Mouse (Mus musculus) right cerebral cortex, postnatal 25 days (tissue): ENCODE results near the gene 6030468B19Rik.
A peak's percentile ranks its signal among the peaks of the same experiment; 100 is the strongest.
"Not testable (repeated sequence)": the region's sequence is repeated elsewhere in the genome, so short reads cannot be mapped to it uniquely, and the experiment has no call there.

Experiments used
- DNase-seq: peaks from one replicate; pipeline ENCODE4 v3.0.0; 2022

The 6030468B19Rik gene

DNA sequence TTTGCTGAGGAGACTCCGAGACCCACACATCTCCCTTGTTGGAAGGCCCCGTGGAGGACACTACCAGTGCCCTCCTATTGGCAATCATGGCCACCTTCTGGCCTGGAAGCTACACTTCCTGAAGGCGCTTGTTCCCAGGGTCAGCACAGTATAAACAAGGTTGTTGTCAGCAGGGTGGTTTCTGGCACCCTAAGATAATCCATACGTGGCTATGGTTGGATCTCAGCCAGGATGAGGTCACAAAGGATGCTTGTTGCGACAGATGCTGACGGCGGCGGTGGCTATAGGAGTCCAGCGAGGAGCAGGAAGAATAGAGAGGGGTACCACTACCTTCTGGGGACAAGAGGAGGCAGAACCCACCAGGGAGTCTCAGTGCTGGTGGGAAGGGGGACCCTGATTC lies 32.9 kb downstream of the 6030468B19Rik start:
- DNase-seq, result no peak

DNA sequence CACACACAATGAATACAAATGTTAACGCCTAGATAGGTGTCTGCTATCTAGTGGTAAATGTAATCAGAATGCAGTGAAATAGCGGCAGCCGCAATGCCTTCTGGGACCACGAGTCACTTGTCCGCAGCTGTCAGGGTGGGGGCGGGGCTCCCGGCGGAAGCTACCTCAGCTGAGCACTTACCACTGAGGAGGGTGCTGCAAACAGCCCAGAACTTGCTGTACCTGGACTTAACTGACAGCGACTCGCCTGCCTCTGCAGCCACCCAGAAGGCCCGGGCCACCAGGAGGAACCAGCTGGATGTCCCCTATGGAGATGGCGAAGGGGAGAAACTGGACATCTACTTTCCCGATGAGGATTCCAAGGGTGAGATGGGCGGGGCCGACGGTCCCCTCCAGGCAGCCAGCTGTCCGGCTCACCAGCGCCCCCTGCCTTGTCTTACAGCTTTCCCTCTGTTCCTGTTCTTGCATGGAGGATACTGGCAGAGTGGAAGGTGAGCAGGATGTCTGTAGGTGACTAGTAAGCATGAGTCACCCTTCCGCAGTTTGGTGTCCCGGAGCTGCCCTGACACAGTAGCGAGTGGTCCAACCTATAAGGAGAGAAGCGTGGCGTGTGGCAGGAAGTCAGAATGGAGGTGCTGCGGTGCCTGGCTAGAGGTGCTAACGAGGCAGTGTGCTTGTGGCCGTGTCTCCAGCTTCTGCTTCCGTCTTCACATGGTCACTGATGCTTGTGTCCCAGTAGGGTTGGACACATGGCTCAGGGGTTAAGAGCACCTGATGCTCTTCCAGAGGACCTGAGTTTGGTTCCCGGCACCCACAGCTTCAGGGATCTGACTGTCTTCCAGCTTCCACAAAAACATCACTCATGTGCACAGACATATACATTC lies 34.9 kb downstream of the 6030468B19Rik start:
- DNase-seq, result peak; percentile 71

DNA sequence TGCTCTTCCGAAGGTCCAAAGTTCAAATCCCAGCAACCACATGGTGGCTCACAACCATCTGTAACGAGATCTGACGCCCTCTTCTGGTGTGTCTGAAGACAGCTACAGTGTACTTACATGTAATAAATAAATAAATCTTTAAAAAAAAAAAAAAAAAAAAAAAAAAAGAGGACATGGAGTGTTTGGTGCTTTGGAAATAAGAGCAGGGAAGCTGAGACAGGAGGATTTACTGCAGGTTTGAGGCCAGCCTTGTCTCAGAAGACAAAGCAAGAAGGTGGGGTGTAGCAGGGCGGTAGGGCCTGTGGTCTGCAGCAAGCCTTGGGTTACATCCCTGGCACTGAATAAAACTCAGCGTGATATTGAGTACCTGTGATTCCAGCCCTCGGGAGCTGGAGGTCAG lies 36.0 kb downstream of the 6030468B19Rik start:
- DNase-seq, result not testable (repeated sequence)

DNA sequence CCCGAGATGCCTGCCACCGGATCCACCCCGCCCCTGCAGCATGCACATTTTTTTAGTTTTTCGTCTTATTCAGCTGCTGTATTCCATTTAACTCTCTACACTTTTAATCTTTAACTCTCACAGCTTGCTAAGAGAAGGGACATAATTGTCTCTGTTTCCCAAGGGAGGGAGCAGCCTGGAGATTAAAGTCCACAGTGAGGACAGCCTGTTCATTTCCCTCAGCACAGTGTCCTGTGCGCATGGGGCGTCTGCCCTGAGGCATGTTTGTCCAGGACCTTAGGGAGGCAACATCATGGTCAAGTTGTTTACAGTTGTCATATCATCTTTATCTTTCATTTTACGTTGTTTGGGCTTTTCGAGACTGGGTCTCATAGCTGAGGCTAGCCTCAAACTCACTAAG lies 36.6 kb downstream of the 6030468B19Rik start:
- DNase-seq, result no peak

DNA sequence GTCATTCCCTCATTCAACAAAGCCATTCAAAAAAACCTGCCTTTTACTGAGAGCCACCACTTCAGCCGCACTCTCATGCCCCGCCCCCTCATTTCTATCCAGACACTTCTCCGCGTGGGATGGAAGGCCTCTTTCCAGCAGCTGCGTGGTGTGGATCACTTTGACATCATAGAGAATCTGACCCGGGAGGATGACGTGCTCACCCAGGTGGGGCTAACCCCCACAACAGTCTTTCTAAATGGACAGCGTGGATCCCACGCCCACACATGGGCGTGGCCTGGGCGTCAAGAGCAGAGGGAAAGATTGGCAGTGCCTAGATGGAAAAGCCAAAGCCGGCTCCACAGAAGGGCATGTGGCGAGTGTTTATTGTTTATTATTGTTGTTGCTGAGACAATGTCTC lies 38.8 kb downstream of the 6030468B19Rik start:
- DNase-seq, result peak; percentile 49

DNA sequence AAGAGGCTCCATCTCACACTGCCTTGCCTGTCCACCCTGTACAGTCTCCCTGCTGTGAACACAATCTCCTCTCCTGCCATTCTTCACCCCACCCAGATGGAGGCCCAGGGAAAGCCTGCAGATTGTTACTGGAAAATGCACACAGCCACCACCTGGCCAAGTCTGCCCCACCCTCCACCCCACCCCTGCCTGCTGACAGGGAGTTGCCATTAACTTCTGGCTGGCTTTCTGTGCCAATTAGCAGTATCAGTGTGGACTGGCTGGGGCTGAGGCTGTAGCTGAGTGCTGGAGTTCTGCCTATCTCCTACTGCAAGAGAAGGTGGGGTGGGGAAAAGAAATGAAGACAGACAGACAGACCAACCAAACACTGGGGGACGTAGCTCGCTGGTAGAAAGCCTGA lies 41.1 kb downstream of the 6030468B19Rik start:
- DNase-seq, result no peak

DNA sequence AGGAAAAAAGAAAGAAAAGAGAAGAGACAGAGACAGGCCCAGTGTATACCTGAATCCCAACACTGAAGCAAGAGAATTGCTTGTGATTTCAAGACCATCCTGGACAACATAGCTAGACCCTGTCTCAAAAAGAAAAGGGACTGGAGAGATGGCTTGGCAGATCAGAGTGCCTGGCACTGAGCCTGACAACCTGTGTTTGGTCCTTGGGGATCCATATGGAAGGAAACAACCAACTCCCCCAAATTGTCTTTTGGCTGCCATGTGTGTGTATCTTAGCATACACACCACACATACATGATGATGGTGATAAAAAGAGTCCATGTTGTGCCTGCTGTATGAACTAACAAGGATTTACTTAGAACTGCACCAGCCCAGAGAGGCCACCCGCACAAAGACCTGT lies 41.6 kb downstream of the 6030468B19Rik start:
- DNase-seq, result no peak

DNA sequence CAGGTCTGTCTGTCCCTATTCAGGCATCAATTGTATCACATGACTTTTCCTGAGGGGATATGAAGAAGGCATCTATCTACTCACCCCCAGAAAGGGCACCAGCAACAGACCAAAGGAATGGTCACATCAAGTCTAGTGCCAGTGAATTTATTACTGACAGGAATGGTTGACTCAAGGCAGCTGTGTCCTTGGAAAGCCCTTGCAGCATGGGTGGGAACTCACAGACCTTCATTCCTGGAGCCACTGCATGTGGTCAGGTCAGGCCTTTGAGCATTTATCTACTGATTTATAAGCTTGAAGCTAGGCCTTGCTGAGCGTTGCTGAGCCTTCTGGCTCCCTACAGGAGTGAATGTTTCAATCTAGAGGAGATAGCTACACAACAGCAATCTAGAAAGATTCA lies 43.5 kb downstream of the 6030468B19Rik start:
- DNase-seq, result no peak

DNA sequence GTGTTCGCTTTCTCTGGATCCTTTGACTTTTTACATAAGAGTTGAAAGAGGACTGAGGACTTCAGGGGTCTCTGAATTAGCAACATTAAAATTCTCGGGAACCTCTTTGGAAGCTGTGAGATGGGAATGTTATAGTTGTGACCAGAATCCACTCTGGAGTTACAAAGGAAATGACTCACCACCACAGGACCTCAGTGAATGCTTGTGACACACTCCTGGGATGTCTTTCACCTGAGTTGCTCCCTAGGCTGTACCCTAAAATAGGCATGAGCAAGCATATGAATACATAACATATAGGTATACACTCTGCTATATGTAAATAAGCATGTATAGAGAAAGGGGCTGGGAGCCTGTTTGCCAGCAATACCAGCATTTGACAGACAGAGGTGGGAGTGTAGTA lies 46.0 kb downstream of the 6030468B19Rik start:
- DNase-seq, result no peak

DNA sequence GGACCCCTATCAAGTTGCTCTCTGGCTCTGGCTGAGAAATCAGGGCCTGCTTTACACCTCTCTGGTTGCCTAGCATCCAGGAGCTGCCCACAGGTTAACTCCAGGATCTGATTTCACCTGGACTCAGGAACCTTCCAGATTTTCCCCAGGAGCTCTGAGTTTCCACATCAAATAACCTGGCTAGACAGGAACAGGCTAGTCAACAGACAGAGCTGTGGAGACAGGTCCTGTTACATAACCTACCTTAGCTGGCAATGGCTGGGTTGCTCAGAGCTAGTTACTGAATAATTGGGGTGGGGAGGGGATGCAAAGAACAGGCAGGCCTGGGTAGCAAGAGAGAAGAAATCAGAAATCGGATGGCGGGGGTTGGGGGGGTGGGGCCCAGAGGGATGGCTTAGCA lies 47.5 kb downstream of the 6030468B19Rik start:
- DNase-seq, result no peak

DNA sequence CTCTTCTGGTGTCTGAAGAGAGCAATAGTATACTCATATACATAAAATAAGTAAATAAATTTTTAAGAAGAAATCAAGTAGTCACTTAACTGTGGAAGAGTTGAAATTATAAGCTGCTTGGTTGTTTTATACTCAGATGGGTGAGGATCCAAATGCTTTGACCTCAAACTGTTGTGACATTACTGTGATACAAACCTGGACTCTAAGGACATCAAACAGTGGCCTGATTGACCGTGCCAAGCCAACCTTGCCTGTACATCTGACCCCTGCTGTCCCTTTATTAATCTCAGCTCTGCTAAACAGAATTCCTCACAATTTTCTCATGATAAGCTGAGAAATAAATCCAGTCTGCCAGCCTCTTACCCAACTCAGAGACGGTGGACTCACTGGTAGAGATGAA lies 48.2 kb downstream of the 6030468B19Rik start:
- no peak for DNase-seq

DNA sequence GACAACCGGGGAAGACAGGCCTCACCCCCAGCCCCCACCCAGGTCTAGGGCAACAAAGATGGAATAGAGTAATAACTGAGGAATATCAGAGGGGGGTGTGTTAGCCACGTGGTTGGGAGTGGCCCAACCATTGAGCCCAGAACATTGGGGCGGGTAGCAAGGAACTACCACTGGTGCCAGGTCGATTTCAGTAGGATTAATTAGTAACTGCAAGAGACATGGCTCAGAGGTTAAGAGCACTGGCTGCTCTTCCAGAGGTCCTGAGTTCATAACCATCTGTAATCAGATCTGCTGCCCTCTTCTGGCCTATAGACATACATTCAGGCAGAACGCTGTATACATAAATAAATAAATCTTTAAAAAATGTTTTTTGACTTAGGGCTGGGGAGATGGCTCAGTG lies 49.2 kb downstream of the 6030468B19Rik start:
- DNase-seq, result no peak

DNA sequence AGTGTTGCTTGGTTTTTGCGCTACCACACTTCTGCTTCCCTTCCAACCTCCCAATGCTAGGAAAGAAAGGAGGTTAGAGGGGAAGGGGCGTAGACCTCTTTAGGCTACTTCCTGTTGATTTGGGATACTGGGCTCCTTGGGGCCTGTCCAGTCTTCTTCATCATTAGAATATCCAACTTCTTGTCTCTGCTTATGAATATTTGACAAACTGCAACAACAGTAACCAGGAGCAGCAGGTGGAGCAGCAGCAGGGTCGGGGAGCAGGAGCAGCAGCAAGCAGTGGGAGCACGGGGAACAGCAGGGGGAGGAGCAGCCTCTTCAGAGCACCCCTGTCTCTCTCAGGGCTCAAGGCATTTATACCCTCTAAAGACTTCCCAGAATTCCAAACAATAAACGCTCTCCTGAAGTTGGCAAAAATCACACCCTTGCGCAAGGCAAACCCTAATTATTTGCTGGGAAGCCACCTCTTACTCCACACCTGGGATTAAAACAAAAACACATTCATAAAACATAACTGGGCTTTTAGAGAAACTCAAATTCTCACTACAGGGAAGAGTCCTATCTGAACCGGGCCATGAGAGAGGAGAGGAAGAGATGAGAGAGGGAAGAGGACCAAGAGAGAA lies 50.2 kb downstream of the 6030468B19Rik start:
- DNase-seq, result no peak

DNA sequence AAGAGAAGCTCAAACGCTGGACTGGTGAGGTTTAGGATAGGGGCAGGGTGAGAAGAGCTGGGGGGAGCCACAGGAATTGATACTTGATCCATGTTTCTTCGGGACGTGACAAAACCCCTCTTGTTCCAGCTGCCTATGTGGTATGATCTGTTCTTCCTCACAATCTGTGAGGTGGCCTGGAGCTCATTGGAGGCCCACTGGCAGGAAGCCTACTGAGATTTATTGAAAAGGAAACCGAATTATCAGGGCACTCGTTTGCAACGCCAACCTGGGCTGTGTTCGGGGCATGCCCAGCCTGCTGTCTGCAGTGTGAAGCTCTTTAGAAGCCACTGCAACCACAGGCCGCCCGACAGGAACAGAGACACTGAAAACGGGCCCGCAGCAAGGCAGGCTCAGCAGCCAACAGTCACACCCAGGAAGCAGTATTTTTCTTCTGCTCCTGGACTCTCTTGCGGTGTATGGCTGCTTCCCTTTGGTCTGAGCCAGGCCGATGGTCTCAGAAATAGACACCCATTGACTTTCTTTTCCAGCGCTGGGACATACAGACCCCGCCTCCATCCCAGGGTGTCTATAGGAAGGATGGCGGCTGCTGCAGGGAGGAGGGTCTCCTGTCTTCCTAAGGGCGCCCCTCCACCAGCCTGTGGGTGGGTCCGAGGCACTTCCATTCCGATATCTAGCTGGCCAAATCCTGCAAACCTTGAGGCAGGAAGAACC lies 51.0 kb downstream of the 6030468B19Rik start:
- DNase-seq, result no peak

DNA sequence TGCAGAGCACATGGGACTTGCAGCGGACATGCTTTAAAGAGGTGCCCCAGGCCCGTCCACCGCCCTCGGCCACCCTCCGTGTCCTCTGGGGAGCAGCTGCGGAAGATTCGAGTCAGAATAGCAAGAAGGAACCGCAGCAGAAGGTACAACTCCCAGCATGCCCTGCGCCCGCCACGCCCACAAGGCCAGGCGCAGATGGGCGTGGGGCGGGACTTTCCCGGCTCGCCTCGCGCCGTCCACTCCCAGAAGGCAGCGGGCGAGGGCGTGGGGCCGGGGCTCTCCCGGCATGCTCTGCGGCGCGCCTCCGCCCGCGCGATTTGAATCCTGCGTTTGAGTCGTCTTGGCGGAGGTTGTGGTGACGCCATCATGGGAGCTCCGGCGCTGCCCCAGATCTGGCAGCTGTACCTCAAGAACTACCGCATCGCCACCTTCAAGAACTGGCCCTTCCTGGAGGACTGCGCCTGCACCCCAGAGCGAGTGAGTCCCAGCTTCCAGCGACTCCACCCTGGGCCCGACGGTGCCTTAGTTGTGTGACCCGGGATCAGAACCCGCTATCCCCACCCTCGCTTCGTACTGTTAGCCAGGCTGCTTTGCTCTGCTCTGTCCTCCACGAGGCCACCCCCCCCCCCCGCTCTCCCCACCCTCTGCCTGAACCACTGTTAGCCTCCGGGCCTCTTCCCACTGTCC lies 51.7 kb downstream of the 6030468B19Rik start, which contains the start of gene Birc5:
Gene Birc5 (plus strand): TSS at position 267 of the 687 bp plus-strand sequence.
- DNase-seq, result peak; percentile 96

DNA sequence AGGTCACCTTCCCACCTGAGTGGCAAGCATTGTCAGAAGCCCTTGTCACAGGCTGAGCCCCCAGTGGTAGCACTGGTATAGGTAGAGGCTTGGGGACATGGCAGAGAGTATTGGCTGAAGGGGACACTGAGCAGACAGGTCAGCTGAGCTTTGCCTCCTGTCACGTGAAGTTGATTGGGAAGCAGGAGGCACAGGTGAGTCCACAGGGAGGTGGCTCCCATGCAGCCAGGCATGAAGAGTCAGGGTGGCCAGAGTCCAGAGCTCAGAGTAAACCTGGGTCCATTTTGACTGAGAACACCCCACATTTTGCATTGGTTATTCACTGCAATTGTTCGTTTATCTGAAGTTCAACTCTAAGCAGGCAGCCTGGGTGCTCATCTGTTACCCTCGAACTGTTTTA lies 55.4 kb downstream of the 6030468B19Rik start:
- DNase-seq, result no peak

DNA sequence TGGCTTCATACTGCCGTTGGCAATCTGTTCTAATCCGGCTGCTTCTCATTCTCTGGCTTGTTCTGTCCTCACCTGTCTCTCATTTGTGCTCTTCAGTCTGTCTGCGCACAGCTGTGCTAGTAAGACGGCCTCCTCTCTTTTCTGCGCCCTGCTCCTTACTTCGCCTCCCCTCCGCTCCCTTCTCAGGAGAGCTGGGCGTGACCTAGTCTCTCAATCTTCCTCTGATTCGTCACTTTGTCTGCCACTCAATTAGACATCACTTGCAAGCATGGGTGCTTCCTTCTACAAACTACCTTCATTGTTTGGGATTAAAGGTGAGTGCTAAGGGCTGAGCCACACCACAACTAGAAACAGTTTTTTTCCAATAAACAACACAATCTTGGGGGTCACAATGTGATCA lies 56.8 kb downstream of the 6030468B19Rik start:
- DNase-seq, result no peak

DNA sequence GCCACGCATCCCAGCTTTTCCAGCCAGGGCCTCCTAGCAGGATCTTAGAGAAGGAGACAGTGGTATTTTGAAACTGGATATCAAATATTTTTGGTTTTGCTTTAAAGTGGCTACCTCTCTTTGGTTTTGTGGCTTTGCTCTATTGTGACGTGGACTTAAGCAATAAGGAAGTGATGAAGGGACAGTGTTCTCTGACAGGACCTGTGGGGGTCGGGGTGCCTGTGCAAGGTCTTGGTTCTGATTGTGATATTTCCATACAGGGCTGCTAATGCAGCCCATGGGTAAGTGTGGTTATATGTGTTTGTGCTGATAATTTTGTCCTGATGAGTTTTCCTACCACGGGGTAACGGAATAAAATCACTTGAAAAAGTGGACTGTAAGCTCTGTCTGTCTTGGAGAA lies 57.9 kb downstream of the 6030468B19Rik start:
- DNase-seq, result no peak

DNA sequence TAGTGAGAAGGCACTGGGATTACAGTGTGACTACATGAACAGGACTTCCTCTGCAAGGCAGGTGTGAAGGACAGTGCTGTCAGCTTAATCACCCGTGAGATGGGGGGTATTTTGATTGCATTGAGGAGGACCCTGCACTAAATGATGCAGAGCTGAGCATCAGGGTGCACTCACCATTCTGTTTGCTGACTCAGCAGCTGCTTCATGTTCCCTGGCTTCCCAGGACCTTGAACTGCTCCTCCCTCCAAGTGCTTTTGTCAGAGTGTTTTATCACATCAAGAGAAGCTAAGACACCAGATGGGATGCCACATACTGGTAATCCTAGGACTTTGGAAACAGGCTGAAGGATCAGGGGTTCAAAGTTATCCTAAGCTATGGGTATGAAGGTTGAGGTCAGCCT lies 58.5 kb downstream of the 6030468B19Rik start:
- DNase-seq, result no peak
